Mouse (Mus musculus) heart, embryonic 14.5 days (tissue): ENCODE measurements around the gene Dennd1a. TPM values are rescaled to one million over a fixed set of nuclear protein-coding genes. Genes with fewer than 3 reads are reported as not detected.

Experiments used
- ATAC-seq: fragments of 200-750 bp; cut with Nextera tagmentation; 2 replicates; pipeline ENCODE4 v1.8.0; 2017; ENCODE audit warnings: low read depth, moderate TSS enrichment; ENCODE audit not compliant: insufficient number of reproducible peaks, insufficient read depth, low FRiP score
- H3K27ac ChIP-seq, 2 experiments: fragments of 200-500 bp in 1 of 2; fragments of 300-500 bp in 1 of 2; sonication (generic) in 1 of 2; replicated peaks in 1 of 2; 2 replicates each; pipeline ENCODE4 v1.5.1; 2012 to 2014; ENCODE audit warnings: low read depth in 2 of 2, low read length in 2 of 2, control low read depth in 1 of 2, mild to moderate bottlenecking in 1 of 2, mixed read lengths in 1 of 2; ENCODE audit not compliant: control insufficient read depth in 1 of 2, insufficient read depth in 1 of 2
- H3K27me3 ChIP-seq: fragments of 300-500 bp; sonication (generic); 2 replicates; pipeline ENCODE4 v1.6.1; 2014; ENCODE audit warnings: mild to moderate bottlenecking, low read length, control low read depth; ENCODE audit not compliant: control insufficient read depth, insufficient read depth
- H3K36me3 ChIP-seq: fragments of 300-500 bp; sonication (generic); 2 replicates; pipeline ENCODE4 v1.6.1; 2014; ENCODE audit warnings: mild to moderate bottlenecking, control low read depth, low read length, mixed read lengths; ENCODE audit not compliant: control insufficient read depth, insufficient read depth
- H3K4me1 ChIP-seq, 2 experiments: fragments of 200-500 bp in 1 of 2; fragments of 300-500 bp in 1 of 2; sonication (generic) in 1 of 2; 2 replicates each; pipeline ENCODE4 v1.6.1; 2012 to 2014; ENCODE audit warnings: low read length in 2 of 2, control low read depth in 1 of 2, mixed read lengths in 1 of 2; ENCODE audit not compliant: control insufficient read depth in 2 of 2, insufficient read depth in 2 of 2
- H3K4me2 ChIP-seq: fragments of 300-500 bp; sonication (generic); 2 replicates; pipeline ENCODE4 v1.6.1; 2014; ENCODE audit warnings: mild to moderate bottlenecking, low read length
- H3K4me3 ChIP-seq, 2 experiments: fragments of 200-500 bp in 1 of 2; fragments of 300-500 bp in 1 of 2; sonication (generic) in 1 of 2; 2 replicates each; pipeline ENCODE4 v1.5.1; 2012 to 2014; ENCODE audit warnings: low read length in 2 of 2, mild to moderate bottlenecking in 2 of 2, control low read depth in 1 of 2, low read depth in 1 of 2, moderate library complexity in 1 of 2; ENCODE audit not compliant: control insufficient read depth in 1 of 2, insufficient read depth in 1 of 2
- H3K9ac ChIP-seq: fragments of 300-500 bp; sonication (generic); 2 replicates; pipeline ENCODE4 v1.6.1; 2014; ENCODE audit warnings: mild to moderate bottlenecking, low read length
- H3K9me3 ChIP-seq: fragments of 300-500 bp; sonication (generic); 2 replicates; pipeline ENCODE4 v1.6.1; 2016; ENCODE audit warnings: low read length, control low read depth; ENCODE audit not compliant: control insufficient read depth
- WGBS: fragments of 180-500 bp; shearing (Covaris S2); extraction: QIAGEN DNeasy Blood & Tissue Kit; methylation state at CpG from one replicate; pipeline ENCODE4 v1.1.7; 2014; 5-methylcytosine and 5-hydroxymethylcytosine counted together
- microRNA-seq: library from miRNA; unstranded; fragments of <30 nt; microRNA quantifications from one replicate; pipeline ENCODE4, GENCODE M21; 2016
- polyA plus RNA-seq: library from polyadenylated mRNA; unstranded; fragments of >200 nt; fragmentation: Nextera tagmentation; extraction: Ambion mirVana; gene quantifications from 2 replicates; pipeline ENCODE4 v1.2.1, GENCODE M21; 2014

Gene Dennd1a
- polyA plus RNA-seq, 1 experiment from 2014 or later = 12.1 TPM

- H3K4me1 ChIP-seq = peaks cover 14 to 19% of the 10 kb centered on the region in 2 experiments
- no peaks in the 10 kb centered on the region for H3K9me3 ChIP-seq
- no peak overlapping the region for H3K4me3 ChIP-seq
- WGBS = 91% methylated on average over 1 of the region's 1 CpGs
- H3K9ac ChIP-seq = no peak overlapping the region
- no peak for ATAC-seq
- no peaks in the 10 kb centered on the region for H3K36me3 ChIP-seq
- no peak overlapping the region for H3K4me2 ChIP-seq
- no peaks in the 10 kb centered on the region for H3K27me3 ChIP-seq
- no peak overlapping the region for H3K27ac ChIP-seq
Measured at GRCm38 (mm10) chr2:37751114-37751513, 536.1 kb downstream of the Dennd1a start.

GRCm38 (mm10) chr2:37749323-37749722 is 537.9 kb downstream of the Dennd1a start:
- no peak overlapping the region for H3K4me2 ChIP-seq
- no peak overlapping the region for H3K4me3 ChIP-seq
- ATAC-seq = peak; percentile 49; the same call in 1 of the 2 replicates
- H3K9ac ChIP-seq = no peak overlapping the region
- no peaks in the 10 kb centered on the region for H3K9me3 ChIP-seq
- H3K27ac ChIP-seq = 0 out of 4 replicates have a peak overlapping the region, but pooled peaks of 1 of the 2 experiments have one; percentile 50
- no peaks in the 10 kb centered on the region for H3K27me3 ChIP-seq
- H3K4me1 ChIP-seq = peaks cover 14 to 19% of the 10 kb centered on the region in 2 experiments
- 32% methylated on average over 6 of the region's 6 CpGs for WGBS
- no peaks in the 10 kb centered on the region for H3K36me3 ChIP-seq

Small RNA genes lying within 50 kb of the gene (microRNA-seq; reads per million reads assigned to microRNA genes)
- not detected for gene Gm44455

Other genes starting within 250 kb of the Dennd1a start
- 0.43 TPM in 1 of 2 replicates, not detected in the other for gene Lhx2, start 51.9 kb upstream of the Dennd1a start, polyA plus RNA-seq
- gene Nek6, start 224.3 kb upstream of the Dennd1a start, polyA plus RNA-seq = 57.7 and 69.7 TPM in 2 replicates